Mouse (Mus musculus): Measurements from ENCODE around the gene Bivm.

Bivm gene

GRCm38 (mm10) chr1:44178086-44178485 is 59.3 kb downstream of the Bivm start:
- no peak for DNase-seq (ENCODE audit: low spot score)

- no peak for DNase-seq (ENCODE audit: low spot score)
Measured at GRCm38 (mm10) chr1:44186396-44186795, 67.6 kb downstream of the Bivm start.

All from ovary, postnatal 14 days (tissue).